Mouse (Mus musculus): ENCODE data around the gene Gpr141. TPM values are rescaled to one million over a fixed set of nuclear protein-coding genes. Genes with fewer than 3 reads are reported as not detected.

Gpr141 gene
- polyA plus RNA-seq, 1 experiment from 2014 or later, result 0.47 TPM

DNA sequence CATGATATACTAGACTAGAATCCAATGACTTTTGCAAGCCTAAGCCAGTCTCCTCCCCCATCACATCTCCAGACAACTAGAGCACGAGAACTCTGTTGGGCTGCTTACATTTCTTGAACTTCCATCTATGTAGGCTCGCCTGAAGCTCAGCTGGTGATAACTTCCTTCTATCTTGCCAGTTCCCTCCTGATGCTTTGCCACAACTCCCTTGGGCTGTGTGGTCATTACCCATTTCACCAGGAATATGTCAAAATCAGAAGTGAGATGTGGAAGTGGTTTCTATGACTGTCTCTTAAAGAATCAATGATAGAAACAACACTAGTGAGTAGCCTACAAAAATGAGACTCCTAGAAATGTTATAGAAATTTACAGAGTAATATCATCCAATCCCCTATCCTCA is 56.9 kb downstream of the Gpr141 start:
- WGBS, result 74% methylated on average over 2 of the region's 2 CpGs
- Histone ChIP-seq H3K4me1 (ENCODE audit: control insufficient read depth, insufficient read depth, low read length) (no peaks in the 10 kb centered on the region), H3K27me3 (replicated peaks; ENCODE audit: control insufficient read depth, insufficient read depth, low read length) (no peaks in the 10 kb centered on the region), H3K4me2 (ENCODE audit: low read depth, low read length) (no peak overlapping the region), H3K4me3 (ENCODE audit: low read depth, low read length) (no peak overlapping the region), H3K36me3 (ENCODE audit: control insufficient read depth, insufficient read depth, low read length) (no peaks in the 10 kb centered on the region), H3K9me3 (ENCODE audit: control insufficient read depth, low read length) (no peaks in the 10 kb centered on the region), H3K9ac (ENCODE audit: low read depth, low read length) (no peak overlapping the region), H3K27ac (replicated peaks; ENCODE audit: low read depth, low read length) (no peak overlapping the region)
- ATAC-seq (ENCODE audit: low read depth) (no peak), DNase-seq (ENCODE audit: low spot score) (no peak)

DNA sequence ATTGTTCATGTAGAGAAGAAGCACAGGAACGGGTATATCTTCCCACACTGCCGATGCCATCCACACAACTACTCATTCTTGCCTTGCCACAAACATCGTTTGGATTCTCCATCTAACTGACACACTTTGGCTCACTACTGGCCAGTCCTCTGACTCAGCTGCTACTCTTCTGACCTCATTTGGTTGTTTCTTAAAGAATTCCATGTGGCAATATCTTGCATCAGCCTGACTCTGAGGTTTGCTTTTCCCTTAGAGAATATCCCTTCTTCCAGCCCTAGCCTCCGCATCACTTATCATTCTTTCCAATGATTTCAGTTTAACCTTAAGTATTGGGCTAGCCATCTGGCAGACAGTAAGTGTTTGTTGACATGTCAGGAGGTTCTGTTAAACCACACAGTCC is 59.8 kb downstream of the Gpr141 start:
- Histone ChIP-seq H3K27me3 (replicated peaks; ENCODE audit: control insufficient read depth, insufficient read depth, low read length) (no peaks in the 10 kb centered on the region), H3K9ac (ENCODE audit: low read depth, low read length) (no peak overlapping the region), H3K27ac (replicated peaks; ENCODE audit: low read depth, low read length) (no peak overlapping the region), H3K36me3 (ENCODE audit: control insufficient read depth, insufficient read depth, low read length) (no peaks in the 10 kb centered on the region), H3K4me1 (ENCODE audit: control insufficient read depth, insufficient read depth, low read length) (no peaks in the 10 kb centered on the region), H3K4me3 (ENCODE audit: low read depth, low read length) (no peak overlapping the region), H3K4me2 (ENCODE audit: low read depth, low read length) (no peak overlapping the region), H3K9me3 (ENCODE audit: control insufficient read depth, low read length) (no peaks in the 10 kb centered on the region)
- DNase-seq (ENCODE audit: low spot score), result no peak
- WGBS, result 90% methylated on average over 4 of the region's 4 CpGs
- no peak for ATAC-seq (ENCODE audit: low read depth)

DNA sequence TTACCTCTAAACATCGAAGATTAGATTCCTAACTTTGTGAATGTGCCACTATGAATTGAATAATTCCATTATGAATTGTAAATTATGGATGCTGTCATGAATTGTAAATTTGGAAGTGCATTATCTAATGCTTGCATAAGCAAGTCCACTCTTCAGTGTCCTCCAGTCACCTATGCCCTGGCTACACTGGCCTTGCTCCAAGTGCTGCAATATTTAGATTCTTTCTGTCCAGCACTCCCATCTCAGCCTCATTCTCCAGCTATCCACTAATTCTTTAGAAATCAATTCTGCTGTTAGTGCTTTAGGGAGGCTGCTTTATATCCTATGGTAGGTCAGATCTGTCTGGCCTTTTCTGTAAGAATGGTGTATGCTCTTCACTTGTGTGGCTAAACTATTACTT is 60.8 kb downstream of the Gpr141 start:
- ATAC-seq (ENCODE audit: low read depth) (no peak), DNase-seq (ENCODE audit: low spot score) (no peak)
- H3K4me1 ChIP-seq (ENCODE audit: control insufficient read depth, insufficient read depth, low read length), result no peaks in the 10 kb centered on the region
- no peak overlapping the region for H3K9ac ChIP-seq (ENCODE audit: low read depth, low read length)
- H3K27ac ChIP-seq (replicated peaks; ENCODE audit: low read depth, low read length), result no peak overlapping the region
- no peaks in the 10 kb centered on the region for H3K27me3 ChIP-seq (replicated peaks; ENCODE audit: control insufficient read depth, insufficient read depth, low read length)
- no peak overlapping the region for H3K4me3 ChIP-seq (ENCODE audit: low read depth, low read length)
- no peaks in the 10 kb centered on the region for H3K9me3 ChIP-seq (ENCODE audit: control insufficient read depth, low read length)
- no peak overlapping the region for H3K4me2 ChIP-seq (ENCODE audit: low read depth, low read length)
- no peaks in the 10 kb centered on the region for H3K36me3 ChIP-seq (ENCODE audit: control insufficient read depth, insufficient read depth, low read length)
- 89% methylated on average over 1 of the region's 1 CpGs for WGBS

DNA sequence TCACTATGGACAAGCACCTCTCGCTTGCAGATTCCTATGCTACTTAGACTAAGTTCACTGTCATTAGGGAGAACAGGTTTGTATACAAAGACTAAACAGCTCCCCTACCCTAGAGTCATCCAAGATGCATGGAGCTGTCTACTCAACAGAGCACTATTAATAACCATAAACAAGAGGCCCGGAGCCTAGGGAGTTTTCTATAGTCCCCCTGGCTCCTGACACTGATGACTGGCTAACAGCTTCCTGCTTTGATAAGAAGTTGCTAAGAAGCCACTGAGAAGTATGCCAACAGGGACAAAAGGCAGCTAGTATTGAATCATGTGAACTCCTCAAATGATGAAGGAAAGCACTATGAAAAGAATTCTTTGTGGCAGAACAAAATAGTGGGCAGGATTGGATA is 78.3 kb downstream of the Gpr141 start:
- H3K4me3 ChIP-seq (ENCODE audit: low read depth, low read length), result no peak overlapping the region
- ATAC-seq (ENCODE audit: low read depth), result no peak
- H3K36me3 ChIP-seq (ENCODE audit: control insufficient read depth, insufficient read depth, low read length), result no peaks in the 10 kb centered on the region
- no peak overlapping the region for H3K9ac ChIP-seq (ENCODE audit: low read depth, low read length)
- H3K4me1 ChIP-seq (ENCODE audit: control insufficient read depth, insufficient read depth, low read length), result no peaks in the 10 kb centered on the region
- no peaks in the 10 kb centered on the region for H3K9me3 ChIP-seq (ENCODE audit: control insufficient read depth, low read length)
- no peak overlapping the region for H3K4me2 ChIP-seq (ENCODE audit: low read depth, low read length)
- WGBS, result 76% methylated on average over 2 of the region's 2 CpGs
- no peaks in the 10 kb centered on the region for H3K27me3 ChIP-seq (replicated peaks; ENCODE audit: control insufficient read depth, insufficient read depth, low read length)
- DNase-seq (ENCODE audit: low spot score), result no peak
- H3K27ac ChIP-seq (replicated peaks; ENCODE audit: low read depth, low read length), result no peak overlapping the region

DNA sequence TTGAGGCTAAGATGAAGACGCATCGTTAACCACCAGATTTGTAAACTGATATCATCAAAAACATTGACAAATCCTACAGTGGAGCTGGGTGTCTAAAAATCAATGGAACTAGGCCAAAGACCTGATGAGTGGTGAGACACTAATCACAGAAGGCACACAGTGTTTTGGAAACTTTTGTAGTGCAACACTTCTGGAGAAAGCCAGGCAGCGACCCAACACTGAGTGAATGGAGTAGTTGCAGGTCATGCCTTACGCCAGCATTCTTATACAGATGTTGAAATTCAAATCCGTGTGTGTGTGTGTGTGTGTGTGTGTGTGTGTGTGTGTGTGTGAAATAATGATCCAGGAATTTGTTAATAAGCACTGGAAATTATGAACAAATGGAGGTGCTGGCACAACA is 79.5 kb downstream of the Gpr141 start:
- H3K27me3 ChIP-seq (replicated peaks; ENCODE audit: control insufficient read depth, insufficient read depth, low read length), result no peaks in the 10 kb centered on the region
- H3K4me2 ChIP-seq (ENCODE audit: low read depth, low read length), result no peak overlapping the region
- H3K9ac ChIP-seq (ENCODE audit: low read depth, low read length), result no peak overlapping the region
- H3K36me3 ChIP-seq (ENCODE audit: control insufficient read depth, insufficient read depth, low read length), result no peaks in the 10 kb centered on the region
- no peaks in the 10 kb centered on the region for H3K9me3 ChIP-seq (ENCODE audit: control insufficient read depth, low read length)
- 79% methylated on average over 5 of the region's 5 CpGs for WGBS
- no peaks in the 10 kb centered on the region for H3K4me1 ChIP-seq (ENCODE audit: control insufficient read depth, insufficient read depth, low read length)
- peak; percentile 10 for DNase-seq (ENCODE audit: low spot score)
- H3K4me3 ChIP-seq (ENCODE audit: low read depth, low read length), result no peak overlapping the region
- ATAC-seq (ENCODE audit: low read depth), result no peak
- H3K27ac ChIP-seq (replicated peaks; ENCODE audit: low read depth, low read length), result no peak overlapping the region

DNA sequence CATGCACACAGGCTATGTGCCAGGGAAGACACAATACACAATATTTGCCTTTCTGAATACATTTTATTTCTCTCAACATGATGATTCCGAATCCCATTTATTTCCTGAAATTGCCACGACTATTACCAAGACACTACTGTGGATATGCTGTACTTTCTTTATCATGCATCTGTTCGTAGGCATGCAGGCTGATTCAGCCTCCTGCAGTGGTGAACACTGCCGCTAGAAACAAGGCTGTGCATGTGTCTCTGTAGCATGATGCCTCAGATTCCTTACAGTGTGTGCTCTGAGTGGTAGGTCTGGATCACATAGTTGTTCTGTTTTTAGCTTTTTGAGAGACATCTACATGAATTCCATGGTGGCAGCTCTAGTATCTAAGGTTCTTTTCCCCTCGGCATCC is 89.5 kb downstream of the Gpr141 start:
- ATAC-seq (ENCODE audit: low read depth) (no peak), DNase-seq (ENCODE audit: low spot score) (no peak)
- Histone ChIP-seq H3K36me3 (ENCODE audit: control insufficient read depth, insufficient read depth, low read length) (no peaks in the 10 kb centered on the region), H3K4me3 (ENCODE audit: low read depth, low read length) (no peak overlapping the region), H3K9ac (ENCODE audit: low read depth, low read length) (no peak overlapping the region), H3K9me3 (ENCODE audit: control insufficient read depth, low read length) (no peaks in the 10 kb centered on the region), H3K4me2 (ENCODE audit: low read depth, low read length) (no peak overlapping the region), H3K27me3 (replicated peaks; ENCODE audit: control insufficient read depth, insufficient read depth, low read length) (no peaks in the 10 kb centered on the region), H3K27ac (replicated peaks; ENCODE audit: low read depth, low read length) (no peak overlapping the region), H3K4me1 (ENCODE audit: control insufficient read depth, insufficient read depth, low read length) (no peaks in the 10 kb centered on the region)
- 75% methylated on average over 5 of the region's 5 CpGs for WGBS

DNA sequence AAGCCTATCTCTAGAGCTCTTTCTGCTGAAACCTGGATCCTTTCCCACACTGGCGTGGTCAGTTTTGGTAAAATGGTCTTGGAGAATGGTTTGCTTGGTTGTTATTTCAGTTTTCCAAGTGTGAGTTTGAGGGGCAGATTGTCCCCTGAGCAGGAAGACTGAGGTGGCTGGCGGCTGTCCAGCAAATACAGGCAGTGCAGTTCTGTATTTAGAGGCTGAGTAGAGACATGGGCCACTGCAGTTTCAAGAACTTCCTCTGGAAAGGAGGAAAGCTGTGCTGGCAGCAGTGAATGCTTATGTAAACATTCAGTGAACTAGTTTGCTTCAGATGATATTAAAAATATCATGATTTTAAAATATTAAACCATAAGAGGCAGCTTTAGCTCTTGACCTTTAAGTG is 93.2 kb downstream of the Gpr141 start:
- no peaks in the 10 kb centered on the region for H3K9me3 ChIP-seq (ENCODE audit: control insufficient read depth, low read length)
- no peaks in the 10 kb centered on the region for H3K4me1 ChIP-seq (ENCODE audit: control insufficient read depth, insufficient read depth, low read length)
- no peak overlapping the region for H3K4me3 ChIP-seq (ENCODE audit: low read depth, low read length)
- no peaks in the 10 kb centered on the region for H3K36me3 ChIP-seq (ENCODE audit: control insufficient read depth, insufficient read depth, low read length)
- no peak overlapping the region for H3K4me2 ChIP-seq (ENCODE audit: low read depth, low read length)
- no peaks in the 10 kb centered on the region for H3K27me3 ChIP-seq (replicated peaks; ENCODE audit: control insufficient read depth, insufficient read depth, low read length)
- DNase-seq (ENCODE audit: low spot score) (peak; percentile 23), ATAC-seq (ENCODE audit: low read depth) (no peak)
- H3K9ac ChIP-seq (ENCODE audit: low read depth, low read length), result no peak overlapping the region
- no peak overlapping the region for H3K27ac ChIP-seq (replicated peaks; ENCODE audit: low read depth, low read length)
- WGBS, result 60% methylated on average over 2 of the region's 2 CpGs

DNA sequence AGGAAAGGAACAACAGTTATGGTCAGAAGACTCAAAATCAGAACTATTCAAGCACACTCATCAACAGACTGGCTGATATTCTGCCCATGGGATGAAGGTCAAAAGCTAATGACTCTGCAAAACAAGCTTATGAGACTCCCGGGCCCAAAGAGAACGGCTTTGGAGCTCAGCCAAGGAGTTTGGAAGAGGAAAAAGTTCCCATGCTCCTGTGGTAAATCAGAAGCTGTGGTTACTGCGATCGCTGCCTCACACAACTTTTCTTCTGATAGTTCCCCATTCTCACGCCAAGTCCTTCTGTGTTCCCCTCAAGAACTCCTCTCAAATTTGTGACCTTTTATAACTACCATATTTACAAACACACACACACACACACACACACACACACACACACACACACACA is 105.1 kb downstream of the Gpr141 start:
- Histone ChIP-seq H3K9ac (ENCODE audit: low read depth, low read length) (no peak overlapping the region), H3K4me2 (ENCODE audit: low read depth, low read length) (no peak overlapping the region), H3K4me3 (ENCODE audit: low read depth, low read length) (no peak overlapping the region), H3K4me1 (ENCODE audit: control insufficient read depth, insufficient read depth, low read length) (no peaks in the 10 kb centered on the region), H3K9me3 (ENCODE audit: control insufficient read depth, low read length) (no peaks in the 10 kb centered on the region), H3K36me3 (ENCODE audit: control insufficient read depth, insufficient read depth, low read length) (no peaks in the 10 kb centered on the region), H3K27me3 (replicated peaks; ENCODE audit: control insufficient read depth, insufficient read depth, low read length) (no peaks in the 10 kb centered on the region), H3K27ac (replicated peaks; ENCODE audit: low read depth, low read length) (no peak overlapping the region)
- ATAC-seq (ENCODE audit: low read depth) (no peak), DNase-seq (ENCODE audit: low spot score) (peak; percentile 51)
- WGBS, result 50% methylated on average over 5 of the region's 5 CpGs

DNA sequence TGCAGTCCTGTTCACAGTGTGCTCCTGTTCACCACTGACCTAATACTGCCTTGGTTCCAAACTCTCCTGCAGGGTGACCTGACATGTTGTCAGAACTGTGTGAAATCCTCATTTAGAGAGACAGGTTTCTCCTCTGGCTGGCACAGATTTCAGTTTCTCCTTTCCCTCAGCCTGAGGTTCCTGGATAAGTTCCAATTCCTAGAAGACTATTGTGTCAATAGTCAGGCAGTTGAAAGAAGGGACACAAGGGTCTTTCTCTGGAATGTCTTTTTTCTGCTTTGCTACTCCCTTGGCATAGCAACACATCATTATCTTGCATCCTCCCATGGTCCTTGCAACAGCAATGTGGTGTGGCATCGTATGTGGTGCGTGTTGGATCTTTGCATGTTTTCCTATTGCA is 106.9 kb downstream of the Gpr141 start:
- no peak overlapping the region for H3K4me2 ChIP-seq (ENCODE audit: low read depth, low read length)
- no peak overlapping the region for H3K4me3 ChIP-seq (ENCODE audit: low read depth, low read length)
- H3K9me3 ChIP-seq (ENCODE audit: control insufficient read depth, low read length), result no peaks in the 10 kb centered on the region
- no peak for ATAC-seq (ENCODE audit: low read depth)
- DNase-seq (ENCODE audit: low spot score), result no peak
- no peak overlapping the region for H3K27ac ChIP-seq (replicated peaks; ENCODE audit: low read depth, low read length)
- no peak overlapping the region for H3K9ac ChIP-seq (ENCODE audit: low read depth, low read length)
- no peaks in the 10 kb centered on the region for H3K36me3 ChIP-seq (ENCODE audit: control insufficient read depth, insufficient read depth, low read length)
- 86% methylated on average over 2 of the region's 2 CpGs for WGBS
- no peaks in the 10 kb centered on the region for H3K27me3 ChIP-seq (replicated peaks; ENCODE audit: control insufficient read depth, insufficient read depth, low read length)
- H3K4me1 ChIP-seq (ENCODE audit: control insufficient read depth, insufficient read depth, low read length), result no peaks in the 10 kb centered on the region

Data from embryonic facial prominence, embryonic 14.5 days (tissue).